Mouse (Mus musculus): ENCODE data around the gene Topors.

The Topors gene

DNA sequence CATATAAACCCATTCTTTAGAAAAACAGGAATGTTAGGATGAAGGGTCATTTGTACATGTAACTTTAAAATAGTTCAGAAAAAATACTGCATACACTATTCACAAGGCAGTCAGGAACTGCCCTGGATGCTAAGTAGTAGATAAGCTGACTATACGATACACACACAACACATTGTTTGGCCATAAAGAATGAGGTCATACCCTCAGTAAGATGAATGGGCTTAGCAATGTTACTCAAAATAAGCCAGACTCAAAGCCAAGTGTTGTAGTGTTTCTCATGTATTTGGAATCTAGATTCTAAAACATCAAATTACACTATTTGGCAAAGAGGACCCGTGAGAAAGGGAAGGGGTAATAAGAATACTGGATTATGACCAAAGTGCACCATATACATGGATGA lies 15.9 kb downstream of the Topors start:
- in situ Hi-C loops (cut with MseI, MboI) = no loop called here

DNA sequence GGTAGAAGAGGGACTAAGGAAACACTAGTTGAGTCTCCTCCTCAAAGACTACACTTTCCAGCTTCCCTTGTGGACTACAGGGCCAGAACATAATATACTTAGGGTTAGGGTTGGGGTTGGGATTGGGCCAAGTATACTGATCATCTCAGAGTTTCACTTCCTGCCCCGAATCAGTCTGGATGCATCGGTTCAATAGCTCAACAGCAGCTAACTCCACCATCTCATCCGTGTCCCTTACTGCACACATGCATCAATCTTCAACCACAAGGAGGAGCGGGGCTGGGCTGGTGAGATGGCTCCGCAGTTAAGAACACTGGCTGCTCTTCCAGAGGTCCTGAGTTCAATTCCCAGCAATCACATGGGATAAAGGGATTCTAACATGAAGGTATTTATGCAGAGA lies 18.7 kb downstream of the Topors start:
- in situ Hi-C loops (cut with MseI, MboI) = no loop called here

DNA sequence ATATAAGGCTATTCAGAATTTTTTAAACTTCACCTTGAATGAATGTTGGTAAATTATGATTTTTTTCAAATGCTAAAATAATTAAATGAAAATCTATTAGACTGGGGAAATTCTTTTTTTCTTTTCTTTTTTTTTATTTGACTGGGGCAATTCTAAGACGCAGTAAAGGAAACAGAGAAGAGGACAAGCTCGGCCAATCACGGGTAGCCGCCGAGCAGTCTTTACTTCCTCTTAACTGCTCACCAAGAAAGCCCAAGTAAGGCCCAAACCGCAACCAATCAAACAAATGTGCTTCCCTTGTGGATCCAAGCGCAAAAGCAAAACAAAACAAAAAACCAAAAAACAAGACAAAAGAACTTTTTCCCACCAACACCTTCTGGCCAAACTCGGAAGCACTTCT lies 25.6 kb downstream of the Topors start:
- in situ Hi-C loops (cut with MseI, MboI) = no loop called here

DNA sequence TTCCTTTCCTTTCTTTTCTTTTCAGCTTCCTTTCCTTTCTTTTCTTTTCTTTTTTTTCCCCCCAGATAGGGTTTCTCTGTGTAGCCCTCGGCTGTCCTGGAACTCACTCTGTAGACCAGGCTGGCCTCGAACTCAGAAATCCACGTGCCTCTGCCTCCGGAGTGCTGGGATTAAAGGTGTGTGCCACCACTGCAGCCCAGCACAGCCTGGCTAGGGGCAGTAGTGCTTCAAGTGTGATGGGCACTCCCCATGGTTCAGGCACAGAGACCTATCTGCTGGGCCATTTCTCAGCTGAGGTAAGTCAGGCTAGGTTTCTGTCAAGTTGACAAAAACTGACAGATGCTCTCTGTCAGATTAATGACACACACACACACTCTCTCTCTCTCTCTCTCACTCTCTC lies 26.6 kb downstream of the Topors start:
- in situ Hi-C loops (cut with MseI, MboI) = no loop called here

DNA sequence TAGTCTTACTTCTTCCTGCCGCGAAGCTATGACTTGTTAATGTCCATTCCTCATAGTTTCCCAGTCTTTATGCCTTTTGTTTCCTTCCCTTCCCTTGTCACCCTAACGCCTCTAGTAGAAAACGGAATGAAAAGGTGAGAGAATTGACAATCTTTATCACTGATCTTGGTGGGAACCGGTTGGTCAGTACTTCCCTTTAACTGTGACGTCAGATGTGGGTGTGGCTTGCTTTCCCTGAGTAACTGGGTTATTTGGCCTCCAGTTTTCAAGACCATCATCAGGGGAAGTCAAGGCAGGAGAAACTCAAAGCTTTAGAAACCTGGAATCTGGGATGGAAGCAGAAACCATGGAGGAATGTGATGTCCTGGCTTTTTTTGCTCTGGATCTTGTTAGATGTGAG lies 27.7 kb downstream of the Topors start:
- in situ Hi-C loops (cut with MseI, MboI) = no loop called here

DNA sequence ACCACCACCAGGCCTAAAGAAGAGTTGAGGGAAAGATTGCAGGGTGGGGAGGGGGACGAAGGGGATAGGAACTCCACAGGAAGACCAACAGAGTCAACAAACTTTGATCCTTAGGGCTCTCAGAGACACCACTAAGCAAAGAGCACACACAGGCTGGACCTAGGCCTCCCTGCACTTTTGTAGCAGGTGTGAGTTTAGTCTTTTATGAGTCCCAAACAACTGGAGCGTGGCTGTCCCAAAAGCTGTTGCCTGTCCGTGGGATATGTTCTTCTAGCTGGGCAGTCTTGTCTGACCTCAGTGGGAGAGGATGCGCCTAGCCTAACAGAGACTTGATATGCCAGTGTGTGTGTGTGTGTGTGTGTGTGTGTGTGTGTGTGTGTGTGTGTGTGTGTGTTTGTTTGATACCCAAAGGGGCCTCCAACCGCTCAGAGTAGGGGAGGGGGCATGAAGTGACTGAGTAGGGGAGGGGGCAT lies 29.3 kb downstream of the Topors start:
- in situ Hi-C loops (cut with MseI, MboI) = no loop called here

DNA sequence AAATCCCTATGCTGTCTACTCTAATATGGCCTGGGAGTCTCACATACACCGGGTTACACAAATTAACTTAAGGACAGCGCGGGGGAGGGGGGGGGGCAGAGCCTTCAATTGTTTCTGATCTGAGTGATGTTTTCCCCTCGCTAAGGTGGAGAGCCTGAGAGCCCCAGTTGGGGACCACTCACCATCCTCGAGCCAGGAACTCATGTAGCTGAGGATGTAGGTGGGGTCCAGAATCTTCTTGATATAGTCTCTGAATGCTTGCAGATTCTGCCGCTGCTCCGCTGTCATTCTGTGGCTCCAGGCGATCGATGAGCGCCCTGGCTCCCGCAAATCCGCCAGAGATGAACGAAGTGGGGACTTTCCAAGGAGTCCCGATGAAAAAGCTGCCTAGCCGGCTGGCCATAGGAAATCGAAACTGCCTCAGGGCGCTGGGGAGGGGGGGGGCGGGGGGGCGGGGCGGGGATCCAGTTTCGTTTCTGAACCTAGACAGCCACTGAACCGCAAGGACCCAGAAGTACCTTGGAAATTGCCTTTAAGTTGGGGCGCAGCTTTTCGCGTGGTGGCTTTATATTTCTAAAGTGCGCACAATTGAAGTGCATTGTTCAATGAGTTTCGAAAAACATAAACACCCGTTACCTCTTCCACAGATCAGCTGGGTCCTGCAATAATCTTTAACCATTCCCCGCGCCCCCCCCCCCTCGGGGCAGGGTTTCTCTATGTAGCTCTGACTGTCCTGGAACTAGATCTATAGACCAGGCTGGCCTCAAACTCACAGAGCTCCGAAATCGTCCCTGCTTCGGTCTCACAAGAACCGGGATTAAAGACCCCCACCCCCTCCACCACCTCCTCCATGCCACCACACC lies 30.0 kb downstream of the Topors start, which contains the start of gene Ddx58:
TSS of gene Ddx58 (minus strand) at position 420 of the 863 bp plus-strand sequence.
- in situ Hi-C loops (cut with MseI, MboI) = no loop called here

DNA sequence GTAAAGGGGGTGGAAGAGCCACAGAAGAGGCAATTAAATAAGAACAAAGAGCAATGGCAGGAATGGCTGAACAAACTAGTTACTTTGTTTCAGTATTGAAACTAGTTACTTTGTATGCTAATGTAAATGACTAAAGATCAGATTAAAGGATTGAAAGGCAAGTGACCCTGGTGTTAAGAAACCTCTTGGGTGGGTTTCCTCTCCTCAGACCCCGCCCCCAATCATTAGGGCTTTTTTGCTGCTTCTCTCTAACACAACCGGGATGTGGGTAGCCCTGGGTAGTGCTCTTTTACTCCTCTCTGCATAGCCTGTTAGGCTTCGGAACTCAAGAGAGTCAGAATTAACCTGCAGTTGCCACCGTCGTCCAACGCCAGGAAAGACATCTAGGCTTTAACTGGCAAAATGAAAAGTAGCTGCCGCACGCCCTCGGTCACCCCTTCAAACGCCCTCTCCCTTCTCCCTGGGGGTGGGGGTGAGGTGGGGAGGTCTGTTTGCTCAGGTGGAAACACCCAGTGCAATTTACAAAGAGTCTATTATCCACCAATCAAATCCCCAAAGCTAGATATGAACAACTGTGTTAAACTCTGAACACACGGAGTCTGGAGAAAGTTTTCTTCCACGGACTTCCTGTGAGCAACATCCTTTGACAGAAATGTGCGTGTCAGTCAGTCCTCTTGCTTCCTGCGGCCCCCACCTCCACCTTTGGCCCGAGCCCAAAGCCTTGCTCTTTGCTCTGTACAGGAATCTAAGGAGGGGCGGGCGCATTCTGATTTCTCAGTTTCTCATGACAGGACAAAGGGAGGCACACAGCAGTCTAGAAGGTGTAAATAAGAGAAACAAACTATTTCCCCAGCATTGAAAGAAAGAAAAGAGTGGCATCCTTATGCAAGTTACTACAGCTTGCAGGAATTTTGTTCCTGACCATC lies 30.9 kb downstream of the Topors start:
- in situ Hi-C loops (cut with MseI, MboI) = no loop called here

DNA sequence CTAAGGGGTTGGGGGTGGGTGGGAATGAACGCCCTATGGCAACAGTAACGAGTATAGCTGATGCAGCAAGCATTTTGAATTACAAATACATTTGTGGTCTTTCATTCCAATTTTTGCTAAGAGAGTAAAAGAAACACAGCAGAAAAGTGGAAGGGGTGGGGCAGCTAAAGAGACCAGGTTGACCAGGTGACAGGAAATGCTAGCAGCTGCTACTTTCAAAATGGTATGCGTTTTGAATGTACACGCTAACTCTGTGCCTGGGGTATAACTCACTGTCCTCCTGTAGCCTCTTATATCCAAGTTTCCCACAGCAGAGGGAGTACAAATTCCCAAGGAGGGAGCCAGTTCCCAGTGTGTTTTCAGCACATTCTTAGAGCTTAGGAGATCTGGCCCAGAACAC lies 32.8 kb downstream of the Topors start:
- in situ Hi-C loops (cut with MseI, MboI) = no loop called here

DNA sequence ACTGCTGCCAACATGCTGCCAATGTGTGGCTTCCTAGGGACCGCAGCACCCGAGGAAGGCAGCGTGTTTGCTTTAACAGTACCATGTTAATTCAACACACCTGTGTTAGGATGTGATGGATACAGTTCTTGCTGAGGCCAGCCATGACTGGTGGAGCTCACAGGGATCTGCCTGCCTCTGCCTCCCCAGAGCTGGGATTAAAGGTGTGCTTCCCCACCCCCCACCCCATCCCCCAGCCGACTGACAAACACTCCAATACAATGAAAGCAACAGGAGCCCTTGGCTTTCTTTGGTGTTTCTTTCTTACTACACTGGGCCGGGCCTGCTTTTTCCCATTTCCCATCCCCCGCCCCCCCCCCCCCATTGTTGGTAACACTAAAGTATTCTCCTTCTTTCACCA lies 35.4 kb downstream of the Topors start:
- in situ Hi-C loops (cut with MseI, MboI) = no loop called here

DNA sequence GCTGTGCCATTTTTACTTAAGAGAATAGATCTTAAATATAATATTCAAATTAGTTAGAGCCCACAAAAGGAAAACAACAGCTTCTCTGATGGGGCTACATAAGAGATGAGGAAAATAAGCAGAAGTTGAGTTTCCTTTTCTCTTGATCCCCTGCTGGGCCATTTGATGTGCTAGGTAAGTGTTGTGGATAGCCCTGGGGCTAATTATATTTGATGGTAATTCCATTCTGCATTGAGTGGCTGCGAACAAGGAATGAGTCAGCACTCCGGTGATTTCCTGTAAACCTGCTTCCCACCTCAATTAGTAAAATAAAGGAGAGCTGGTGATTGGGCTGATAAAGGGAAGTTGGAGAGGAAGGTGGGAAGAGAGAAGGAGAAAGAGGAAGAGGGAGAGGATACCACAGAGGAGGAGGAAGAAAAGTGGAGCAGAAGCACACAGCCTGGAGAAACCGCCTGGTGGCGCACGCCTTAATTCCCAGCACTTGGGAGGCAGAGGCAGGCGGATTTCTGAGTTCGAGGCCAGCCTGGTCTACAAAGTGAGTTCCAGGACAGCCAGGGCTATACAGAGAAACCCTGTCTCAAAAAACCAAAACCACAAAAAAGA lies 36.5 kb downstream of the Topors start:
- in situ Hi-C loops (cut with MseI, MboI) = no loop called here

DNA sequence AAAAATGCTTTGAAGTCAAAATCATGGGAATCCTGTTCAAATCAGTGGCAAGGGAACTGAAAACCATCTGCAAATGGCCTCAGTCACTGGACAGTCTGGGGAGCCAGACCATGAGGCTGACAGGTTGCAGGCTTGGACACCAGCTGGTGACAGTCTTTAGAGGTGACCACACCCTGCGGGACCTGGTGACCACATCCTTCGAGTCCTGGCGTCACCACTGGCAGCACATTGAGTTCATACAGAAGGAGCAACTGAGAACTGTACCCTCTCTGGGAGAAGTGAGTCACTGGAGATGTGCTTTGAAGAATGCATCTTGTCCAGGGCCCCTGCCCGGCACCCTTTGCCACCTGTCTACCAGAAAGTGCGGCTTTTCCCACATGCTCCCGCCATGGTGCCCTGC lies 39.9 kb downstream of the Topors start:
- in situ Hi-C loops (cut with MseI, MboI) = no loop called here

DNA sequence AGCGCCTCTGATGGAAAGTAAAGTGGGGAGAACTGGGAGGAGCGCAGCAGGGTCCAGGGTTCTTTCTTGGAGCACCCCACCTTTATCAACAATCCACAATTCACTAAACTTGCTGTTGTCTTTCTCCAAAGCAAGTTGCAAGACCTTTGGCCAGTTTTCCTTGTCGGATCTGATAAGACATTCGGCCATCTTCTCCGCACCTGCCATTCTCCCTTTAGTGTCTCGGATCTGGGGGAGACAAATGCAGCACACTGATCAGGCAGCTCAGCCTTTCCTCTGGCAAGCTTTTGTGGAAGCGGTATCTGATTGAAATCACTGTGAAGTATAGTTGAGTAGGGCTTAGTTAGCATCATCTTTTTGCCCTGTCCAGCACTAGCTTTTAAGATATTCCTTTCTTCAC lies 41.8 kb downstream of the Topors start:
- in situ Hi-C loops (cut with MseI, MboI) = no loop called here

DNA sequence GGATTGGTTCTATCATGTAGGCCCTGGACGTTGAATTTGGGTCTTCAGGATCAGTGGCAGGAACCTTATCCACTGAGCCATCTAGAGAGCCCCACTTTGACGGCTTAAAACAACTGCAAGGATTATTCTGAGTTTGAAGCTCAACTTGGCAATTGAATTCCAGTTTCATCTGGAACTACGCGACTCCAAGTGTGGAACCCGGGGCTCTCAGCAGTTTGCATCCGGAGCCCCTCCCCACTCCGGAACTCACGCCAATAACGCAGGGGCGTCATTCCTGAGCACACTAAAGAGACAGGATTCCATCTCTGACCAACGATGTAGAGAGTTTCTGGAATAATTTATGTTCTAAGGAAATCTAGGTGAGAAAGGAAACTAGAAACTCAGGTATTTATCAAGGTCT lies 42.5 kb downstream of the Topors start:
- in situ Hi-C loops (cut with MseI, MboI) = no loop called here

DNA sequence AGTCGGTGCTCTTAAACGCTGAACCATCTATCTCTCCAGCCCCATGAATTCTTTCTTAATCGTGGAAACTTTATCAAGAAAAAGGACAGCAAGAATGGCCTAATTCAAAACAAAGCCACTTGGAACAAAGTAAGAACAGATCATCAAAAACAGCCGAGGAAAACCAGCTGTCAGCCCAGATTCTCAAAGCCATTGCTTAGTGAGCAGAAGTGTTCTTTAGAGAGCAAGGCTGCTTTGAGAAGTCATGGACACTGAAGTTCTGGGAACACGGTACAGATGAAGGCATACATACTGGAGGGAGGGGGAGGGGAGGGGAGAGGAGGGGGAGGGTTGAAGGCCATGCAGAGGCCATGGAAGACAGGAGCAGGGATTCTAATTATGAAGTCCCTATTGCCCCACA lies 43.6 kb downstream of the Topors start:
- in situ Hi-C loops (cut with MseI, MboI) = no loop called here

DNA sequence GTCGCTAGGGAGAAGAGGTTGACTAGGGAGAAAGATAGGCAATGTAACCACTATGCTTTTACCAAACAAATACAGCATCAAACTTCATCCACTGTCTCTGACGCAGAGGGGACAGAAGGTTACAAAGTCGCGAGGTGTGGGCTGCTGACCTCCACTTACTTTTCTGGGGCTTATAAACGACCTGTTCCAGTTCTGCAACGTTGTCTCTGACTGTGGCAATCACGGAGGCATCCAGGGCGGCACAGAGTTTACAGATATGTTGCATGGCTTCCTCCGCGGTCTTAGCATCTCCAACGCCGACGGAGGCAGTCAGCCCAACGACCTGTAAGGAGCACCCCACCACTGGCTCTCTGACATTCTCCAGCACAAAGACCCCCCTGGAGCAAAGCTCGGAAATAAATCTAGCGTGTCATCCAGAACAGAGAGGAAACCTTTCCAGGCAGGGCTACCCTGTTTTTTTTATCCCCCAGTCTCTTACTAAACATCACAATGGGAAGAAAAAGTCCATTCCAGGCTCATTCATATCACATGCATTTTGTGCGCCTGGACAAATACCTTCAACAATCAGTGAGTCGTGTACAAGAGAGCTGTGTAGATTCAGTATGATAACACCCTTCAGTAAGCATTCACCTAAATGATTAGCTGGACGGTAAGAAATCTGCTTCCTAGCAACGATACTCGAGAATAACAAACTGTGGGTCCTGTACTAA lies 47.6 kb downstream of the Topors start:
- in situ Hi-C loops (cut with MseI, MboI) = no loop called here

DNA sequence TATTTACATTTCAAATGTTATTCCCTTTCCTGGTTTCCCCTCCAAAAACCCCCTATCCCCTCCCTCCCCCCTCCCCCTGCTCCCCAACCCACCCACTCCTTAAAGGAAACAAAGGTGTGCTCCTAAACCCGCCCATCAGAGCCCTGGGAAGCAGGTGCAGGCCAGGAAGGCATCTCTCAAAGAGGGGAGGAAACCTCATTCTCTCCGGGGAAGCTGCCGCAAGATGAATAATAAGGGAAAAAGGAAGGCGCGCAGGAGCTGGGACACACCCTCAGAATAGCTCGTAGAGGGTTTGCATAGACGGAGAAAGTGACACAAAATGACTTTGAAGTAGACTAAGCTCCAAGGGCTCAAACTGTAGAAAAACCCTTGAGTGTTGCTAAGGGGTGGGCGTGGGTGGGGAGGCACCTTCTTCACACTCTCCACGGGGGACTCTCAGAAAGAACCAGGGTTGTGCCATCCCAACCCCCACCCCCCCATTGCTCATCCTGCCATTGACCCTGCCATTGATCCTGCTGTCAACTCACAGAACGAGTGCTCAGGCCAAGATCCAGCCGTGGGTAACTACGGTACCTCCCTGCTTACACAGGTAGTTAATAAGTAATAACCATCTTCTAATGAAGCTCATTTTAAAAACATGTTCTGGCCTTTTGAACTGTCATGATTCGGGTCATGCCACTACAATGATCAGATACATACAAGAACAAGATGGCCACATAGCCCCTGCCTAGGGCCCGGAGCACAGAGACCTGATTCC lies 48.5 kb downstream of the Topors start:
- in situ Hi-C loops (cut with MseI, MboI) = no loop called here

DNA sequence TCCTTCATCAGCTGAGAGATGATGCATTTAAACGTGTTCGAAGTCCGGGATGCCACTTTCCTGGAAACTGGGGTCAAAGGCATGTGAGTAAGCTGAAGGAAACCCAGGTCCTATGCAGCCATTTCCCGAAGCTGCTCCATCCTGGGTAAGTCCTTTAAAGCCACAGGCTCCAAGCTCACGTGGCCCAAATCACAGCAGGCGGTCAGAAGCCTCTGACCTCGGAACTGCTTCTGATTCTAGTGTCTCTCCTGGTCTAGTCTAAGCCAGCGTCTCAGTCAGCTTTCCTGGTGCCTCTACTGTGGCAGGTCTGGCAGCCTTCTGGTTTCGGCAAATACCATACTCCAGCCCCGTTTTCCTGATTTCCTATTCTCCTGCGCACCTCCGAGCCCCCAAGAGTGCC lies 49.2 kb downstream of the Topors start:
- in situ Hi-C loops (cut with MseI, MboI) = no loop called here

DNA sequence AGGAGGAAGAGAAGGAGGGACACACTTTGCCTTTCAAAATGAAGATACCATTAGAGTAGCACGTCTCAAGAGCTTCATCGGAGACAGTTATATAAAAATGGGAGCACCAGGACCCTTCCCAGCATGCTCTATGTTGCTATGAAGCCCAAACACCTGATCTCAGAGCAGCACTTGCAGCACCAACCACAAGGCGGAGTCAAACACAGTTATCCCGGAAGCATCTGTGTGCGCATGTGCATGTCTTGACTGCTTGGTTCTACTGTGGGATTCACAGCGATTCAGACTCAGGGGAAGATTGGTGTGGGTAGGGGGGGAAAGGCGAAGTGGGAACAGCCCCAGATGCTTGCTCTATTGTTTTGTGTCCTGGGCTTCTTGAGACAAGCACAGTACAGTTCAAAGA lies 51.3 kb downstream of the Topors start:
- in situ Hi-C loops (cut with MseI, MboI) = no loop called here

DNA sequence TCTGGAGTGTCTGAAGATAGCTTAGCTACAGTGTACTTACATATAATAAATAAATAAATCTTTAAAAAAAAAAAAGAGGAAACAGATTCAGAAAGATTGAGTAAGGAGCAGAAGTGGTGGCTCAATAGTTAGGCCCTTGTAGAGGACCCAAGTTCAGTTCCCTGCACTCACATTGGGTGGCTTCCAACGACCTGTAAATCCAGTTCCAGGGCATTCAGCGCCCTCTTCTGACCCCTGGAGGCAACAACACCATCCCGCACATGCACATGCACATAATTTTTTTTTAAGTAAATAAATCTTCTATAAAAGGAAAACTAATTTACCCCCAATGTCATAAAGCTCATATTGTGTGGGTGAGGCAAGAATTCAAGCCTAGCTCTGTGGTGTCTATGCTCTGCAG lies 51.7 kb downstream of the Topors start:
- in situ Hi-C loops (cut with MseI, MboI) = no loop called here

DNA sequence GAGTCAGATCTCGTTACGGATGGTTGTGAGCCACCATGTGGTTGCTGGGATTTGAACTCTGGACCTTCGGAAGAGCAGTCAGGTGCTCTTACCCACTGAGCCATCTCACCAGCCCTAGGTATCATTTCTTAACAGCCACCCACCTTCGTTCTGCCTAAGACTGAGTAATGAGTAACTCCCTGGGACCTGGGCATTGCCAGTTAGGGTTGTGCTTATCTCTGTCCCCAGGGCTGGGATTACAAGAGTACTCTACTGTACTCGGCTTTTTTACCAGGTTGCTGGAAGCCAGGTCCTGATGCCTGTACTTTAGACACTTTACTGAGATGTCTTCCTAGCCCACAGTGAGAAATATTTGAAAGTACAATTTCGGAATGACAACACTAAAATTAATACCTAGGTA lies 57.5 kb downstream of the Topors start:
- in situ Hi-C loops (cut with MseI, MboI) = no loop called here
